Mouse (Mus musculus) erythroblast, embryonic 14.5 days (primary cell): Measurements from ENCODE around the gene Klf6. TPM values are rescaled to one million over a fixed set of nuclear protein-coding genes. Genes with fewer than 3 reads are reported as not detected.

ENCODE experiments used
- H3K27me3 ChIP-seq: 2 replicates; pipeline ENCODE4 v1.6.1; 2012; ENCODE audit warnings: inconsistent platforms; ENCODE audit not compliant: control insufficient read depth
- H3K36me3 ChIP-seq: 2 replicates; pipeline ENCODE4 v1.6.1; 2012; ENCODE audit warnings: mild to moderate bottlenecking, inconsistent platforms; ENCODE audit not compliant: control insufficient read depth
- H3K4me1 ChIP-seq: 2 replicates; pipeline ENCODE4 v1.6.1; 2012; ENCODE audit warnings: inconsistent platforms; ENCODE audit not compliant: control insufficient read depth
- H3K4me3 ChIP-seq: replicated peaks from 2 replicates; pipeline ENCODE3; 2012; ENCODE audit warnings: moderate library complexity, mild to moderate bottlenecking, inconsistent platforms
- H3K9me3 ChIP-seq: 2 replicates; pipeline ENCODE4 v1.6.1; 2012; ENCODE audit warnings: low read length, inconsistent platforms, mixed read lengths; ENCODE audit not compliant: control insufficient read depth
- GATA1 ChIP-seq: IDR thresholded peaks from 2 replicates; pipeline ENCODE4 v1.6.1; 2012; ENCODE audit warnings: low read length, inconsistent platforms, mixed read lengths
- TAL1 ChIP-seq: IDR thresholded peaks from 3 replicates; pipeline ENCODE4 v1.6.1; 2012; ENCODE audit warnings: low read length, inconsistent platforms, mixed read lengths
- polyA plus RNA-seq: library from polyadenylated mRNA; stranded (reverse); fragments of >175 nt; gene quantifications from 2 replicates; pipeline ENCODE4 v1.2.3, GENCODE M21; 2012

Gene Klf6
- polyA plus RNA-seq, 1 experiment = 3.4 TPM

DNA sequence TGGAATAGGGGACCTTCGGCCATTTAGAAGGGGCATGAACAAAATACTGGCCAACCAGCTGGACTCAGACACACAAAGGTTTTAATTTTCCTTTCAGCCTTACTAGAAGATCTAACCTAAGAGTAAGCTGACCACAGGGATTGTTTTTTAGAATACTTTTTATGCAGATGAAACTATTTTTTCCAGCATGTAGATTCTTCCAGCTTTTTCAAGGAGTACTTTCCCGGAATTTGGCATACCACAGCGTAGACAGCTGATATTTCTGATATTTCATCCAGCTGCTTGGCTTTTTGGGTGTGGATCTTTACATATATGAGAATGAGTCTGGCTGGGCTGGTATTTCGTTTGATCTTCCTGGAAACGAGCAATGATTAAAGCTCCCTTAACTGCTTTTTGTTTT is 8.2 kb downstream of the Klf6 start:
- H3K27me3 ChIP-seq = no peaks in the 10 kb centered on the region
- no peak overlapping the region for H3K4me3 ChIP-seq
- H3K4me1 ChIP-seq = peaks cover 4% of the 10 kb centered on the region
- TF ChIP-seq TAL1 = no peak
- no peak for TF ChIP-seq GATA1
- H3K36me3 ChIP-seq = peaks cover 36% of the 10 kb centered on the region
- no peaks in the 10 kb centered on the region for H3K9me3 ChIP-seq

GRCm38 (mm10) chr13:5869842-5870241 is 8.6 kb downstream of the Klf6 start:
- peaks cover 33% of the 10 kb centered on the region for H3K36me3 ChIP-seq
- peaks cover 3% of the 10 kb centered on the region; the same call in 1 of the 2 replicates for H3K4me1 ChIP-seq
- H3K9me3 ChIP-seq = no peaks in the 10 kb centered on the region
- H3K4me3 ChIP-seq = no peak overlapping the region
- TF ChIP-seq TAL1 (no peak), GATA1 (no peak)
- H3K27me3 ChIP-seq = no peaks in the 10 kb centered on the region

DNA sequence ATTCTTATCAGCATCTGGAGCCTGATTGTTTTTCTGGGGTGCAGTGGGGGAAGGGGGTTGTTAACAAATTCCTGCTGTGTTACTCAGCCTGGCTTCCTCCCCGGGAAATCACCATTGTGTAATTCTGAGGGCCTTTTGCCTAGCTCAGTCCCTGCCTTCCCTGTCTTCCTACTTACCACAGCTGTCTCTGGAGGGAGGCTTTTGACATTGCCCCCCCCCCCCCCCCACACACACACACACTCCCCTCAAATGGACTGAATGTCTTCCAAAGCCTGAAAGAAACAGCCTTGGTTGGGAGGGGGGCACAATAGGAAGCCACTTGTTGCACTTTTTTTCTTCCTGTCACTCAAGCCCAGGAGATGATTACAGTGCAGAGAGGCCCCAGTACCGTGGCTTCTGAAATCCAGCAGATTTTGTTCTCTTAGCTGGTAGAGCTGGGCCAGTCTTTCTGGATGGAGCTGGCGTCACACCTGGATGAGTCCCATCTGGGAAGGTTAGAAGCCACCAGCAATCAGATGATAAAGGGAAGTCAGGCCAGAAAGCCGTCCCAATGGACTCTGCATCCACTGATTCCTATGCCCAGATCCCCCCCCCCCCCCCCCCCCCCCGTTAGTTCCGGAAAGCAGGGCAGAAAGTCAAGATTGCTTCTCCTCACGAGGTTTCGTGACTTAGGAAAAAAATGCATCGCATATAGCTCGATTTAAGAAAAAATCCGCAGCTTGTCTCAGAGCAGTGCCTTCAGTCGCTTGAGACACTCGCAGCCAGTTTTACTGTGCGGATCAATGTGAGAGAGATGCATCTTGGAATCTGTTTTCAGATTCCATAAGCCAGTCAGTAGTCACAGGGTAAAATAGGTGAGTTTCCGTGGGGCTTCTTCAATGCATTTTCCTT is 9.3 kb downstream of the Klf6 start:
- Histone ChIP-seq H3K4me1 (no peaks in the 10 kb centered on the region), H3K9me3 (no peaks in the 10 kb centered on the region), H3K4me3 (no peak overlapping the region), H3K36me3 (peaks cover 26% of the 10 kb centered on the region), H3K27me3 (no peaks in the 10 kb centered on the region)
- TF ChIP-seq GATA1 = no peak
- TF ChIP-seq TAL1 = no peak

DNA sequence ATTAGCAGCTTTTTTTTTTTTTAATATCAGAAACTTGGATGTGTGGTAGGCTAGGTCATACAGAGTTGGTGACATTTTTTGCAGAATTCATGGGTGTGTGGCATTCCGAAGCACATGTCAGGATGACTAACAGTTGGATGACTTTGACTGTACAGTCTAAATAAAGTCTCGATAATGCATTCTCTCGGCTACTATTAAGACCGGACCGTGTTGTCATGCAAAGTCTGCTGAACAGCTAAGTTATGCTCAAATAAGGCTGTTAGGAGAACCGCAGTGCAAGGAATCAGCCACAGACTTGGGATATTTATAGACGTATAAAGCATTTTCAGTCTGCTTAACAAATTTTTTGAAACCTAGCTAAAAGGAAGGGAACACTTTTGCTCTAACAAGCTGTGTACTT is 10.1 kb downstream of the Klf6 start:
- H3K9me3 ChIP-seq = no peaks in the 10 kb centered on the region
- peaks cover 18% of the 10 kb centered on the region for H3K36me3 ChIP-seq
- TF ChIP-seq GATA1 (no peak), TAL1 (no peak)
- H3K4me3 ChIP-seq = no peak overlapping the region
- no peaks in the 10 kb centered on the region for H3K4me1 ChIP-seq
- H3K27me3 ChIP-seq = no peaks in the 10 kb centered on the region

DNA sequence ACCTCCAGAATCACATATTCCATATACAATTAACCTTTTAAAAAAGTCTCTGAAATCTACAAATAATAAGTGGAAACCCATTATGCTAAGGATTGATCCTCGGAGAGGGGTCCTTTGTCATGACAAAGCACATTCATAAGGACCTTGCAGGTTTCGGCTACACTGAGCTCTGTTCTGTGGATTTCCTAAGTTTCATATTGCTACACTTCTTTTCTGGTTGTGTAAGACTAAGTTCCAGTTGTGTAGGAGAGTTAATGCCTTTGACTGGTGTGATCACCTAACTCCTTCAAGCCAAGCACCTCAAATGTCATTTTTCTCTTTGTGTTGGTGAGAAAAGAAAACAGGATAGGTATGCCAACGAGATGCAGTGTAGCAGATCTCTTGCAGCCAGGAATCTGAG is 12.4 kb downstream of the Klf6 start:
- Histone ChIP-seq H3K9me3 (no peaks in the 10 kb centered on the region), H3K27me3 (no peaks in the 10 kb centered on the region), H3K36me3 (no peaks in the 10 kb centered on the region; the same call in 1 of the 2 replicates), H3K4me1 (no peaks in the 10 kb centered on the region), H3K4me3 (no peak overlapping the region)
- TF ChIP-seq GATA1 = no peak
- no peak for TF ChIP-seq TAL1

DNA sequence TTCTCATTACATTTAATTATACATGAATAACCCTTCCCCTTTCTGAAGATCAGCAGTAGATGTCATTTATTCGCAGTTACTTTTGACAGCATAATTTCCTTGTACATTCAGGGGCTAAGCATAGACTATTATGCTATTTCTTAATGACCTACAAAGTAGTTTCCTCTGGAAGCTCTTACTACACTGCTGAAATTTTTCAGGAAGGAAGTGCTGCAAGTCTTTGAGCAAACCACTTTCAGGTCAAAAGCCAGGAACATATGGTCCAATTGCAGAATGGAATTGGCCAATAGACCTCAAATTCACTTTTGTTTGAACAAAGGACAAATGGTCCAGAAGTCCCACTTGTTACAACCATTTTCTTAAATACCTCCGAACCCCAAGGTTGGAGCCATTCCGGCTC is 14.2 kb downstream of the Klf6 start:
- no peaks in the 10 kb centered on the region for H3K9me3 ChIP-seq
- H3K27me3 ChIP-seq = no peaks in the 10 kb centered on the region
- TF ChIP-seq TAL1 = no peak
- TF ChIP-seq GATA1 = no peak
- H3K4me1 ChIP-seq = no peaks in the 10 kb centered on the region
- no peak overlapping the region for H3K4me3 ChIP-seq
- H3K36me3 ChIP-seq = no peaks in the 10 kb centered on the region

DNA sequence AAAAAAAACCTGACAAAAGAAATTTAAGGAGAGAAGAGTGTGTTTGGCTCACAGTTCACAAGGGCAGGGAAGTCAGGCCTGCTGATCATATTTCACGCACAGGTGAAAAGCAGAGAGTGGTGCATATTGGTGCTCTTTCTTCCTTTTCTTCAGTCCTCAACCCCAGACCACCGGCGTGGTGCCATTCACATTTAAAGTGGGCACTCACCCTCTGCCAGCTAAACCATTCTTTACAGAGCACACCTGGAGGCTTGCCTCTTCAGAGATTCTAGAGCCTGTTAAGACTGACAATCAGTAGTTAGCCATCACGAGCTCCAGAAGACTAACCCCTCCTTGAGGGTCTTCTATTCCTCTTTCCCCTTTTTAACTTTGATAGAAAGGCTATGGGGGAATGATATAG is 17.5 kb downstream of the Klf6 start:
- Histone ChIP-seq H3K4me3 (no peak overlapping the region), H3K27me3 (no peaks in the 10 kb centered on the region), H3K36me3 (no peaks in the 10 kb centered on the region), H3K9me3 (no peaks in the 10 kb centered on the region), H3K4me1 (no peaks in the 10 kb centered on the region)
- TF ChIP-seq GATA1 (no peak), TAL1 (no peak)

- H3K4me3 ChIP-seq = no peak overlapping the region
- no peaks in the 10 kb centered on the region for H3K4me1 ChIP-seq
- H3K27me3 ChIP-seq = no peaks in the 10 kb centered on the region
- H3K36me3 ChIP-seq = no peaks in the 10 kb centered on the region
- TF ChIP-seq GATA1 = no peak
- no peak for TF ChIP-seq TAL1
- H3K9me3 ChIP-seq = no peaks in the 10 kb centered on the region
Observed at GRCm38 (mm10) chr13:5886810-5887209, 25.5 kb downstream of the Klf6 start.

DNA sequence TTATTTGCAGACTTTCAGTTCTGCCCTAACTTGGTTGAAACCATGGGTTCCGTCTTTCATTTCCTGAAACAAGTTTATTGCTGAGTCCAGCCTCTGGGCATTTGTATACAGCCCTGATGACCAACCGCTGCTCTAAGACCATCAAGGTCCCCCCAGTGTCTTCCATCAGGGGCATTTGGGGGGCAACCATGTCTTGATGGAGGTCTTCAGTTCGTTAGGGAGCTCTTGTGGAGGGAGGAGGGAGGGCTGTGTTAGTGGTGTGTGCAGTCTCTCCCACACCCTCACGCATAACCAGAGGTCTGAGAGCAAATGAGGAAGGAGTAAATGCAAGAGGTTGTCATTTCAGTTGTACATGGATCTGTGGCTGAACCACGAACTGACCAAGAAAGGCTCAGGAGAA is 26.9 kb downstream of the Klf6 start:
- no peak for TF ChIP-seq GATA1
- no peak for TF ChIP-seq TAL1

GRCm38 (mm10) chr13:5888731-5889130 is 27.4 kb downstream of the Klf6 start:
- no peaks in the 10 kb centered on the region for H3K36me3 ChIP-seq
- no peak for TF ChIP-seq TAL1
- TF ChIP-seq GATA1 = no peak
- no peaks in the 10 kb centered on the region for H3K9me3 ChIP-seq
- no peak overlapping the region for H3K4me3 ChIP-seq
- no peaks in the 10 kb centered on the region for H3K4me1 ChIP-seq
- no peaks in the 10 kb centered on the region for H3K27me3 ChIP-seq

More for the DNA sequence above, 26.9 kb downstream of the Klf6 start:
- H3K27me3 ChIP-seq = no peaks in the 10 kb centered on the region
- H3K4me3 ChIP-seq = no peak overlapping the region
- H3K4me1 ChIP-seq = no peaks in the 10 kb centered on the region
- no peaks in the 10 kb centered on the region for H3K9me3 ChIP-seq
- H3K36me3 ChIP-seq = no peaks in the 10 kb centered on the region
